Mouse (Mus musculus) embryonic facial prominence, embryonic 11.5 days (tissue): ENCODE results near the gene Zdbf2. TPM values are rescaled to one million over a fixed set of nuclear protein-coding genes. Genes with fewer than 3 reads are reported as not detected.

Source experiments
- ATAC-seq: fragments of 200-750 bp; cut with Nextera tagmentation; replicated peaks from 2 replicates; pipeline ENCODE4 v1.8.0; 2017; ENCODE audit warnings: low read depth; ENCODE audit not compliant: insufficient number of reproducible peaks, low FRiP score, low TSS enrichment
- DNase-seq: peaks from one replicate; pipeline ENCODE4 v3.0.0-alpha.2; 2015; ENCODE audit warnings: low spot score
- H3K27ac ChIP-seq: fragments of 300-500 bp; sonication (generic); replicated peaks from 2 replicates; pipeline ENCODE4 v1.5.1; 2014; ENCODE audit warnings: mild to moderate bottlenecking, low read depth, low read length, control low read depth
- H3K27me3 ChIP-seq: fragments of 300-500 bp; sonication (generic); 2 replicates; pipeline ENCODE4 v1.6.1; 2014; ENCODE audit warnings: mild to moderate bottlenecking, low read length, moderate library complexity, mixed read lengths; ENCODE audit not compliant: control insufficient read depth, insufficient read depth
- H3K36me3 ChIP-seq: fragments of 300-500 bp; sonication (generic); replicated peaks from 2 replicates; pipeline ENCODE4 v1.6.1; 2014; ENCODE audit warnings: low read depth, mild to moderate bottlenecking, low read length, moderate library complexity, mixed read lengths; ENCODE audit not compliant: control insufficient read depth, insufficient read depth
- H3K4me1 ChIP-seq: fragments of 300-500 bp; sonication (generic); 2 replicates; pipeline ENCODE4 v1.6.1; 2014; ENCODE audit warnings: low read length, mixed read lengths; ENCODE audit not compliant: control insufficient read depth, insufficient read depth
- H3K4me2 ChIP-seq: fragments of 300-500 bp; sonication (generic); 2 replicates; pipeline ENCODE4 v1.6.1; 2014; ENCODE audit warnings: low read depth, mild to moderate bottlenecking, control low read depth, low read length, moderate library complexity
- H3K4me3 ChIP-seq: fragments of 300-500 bp; sonication (generic); 2 replicates; pipeline ENCODE4 v1.5.1; 2014; ENCODE audit warnings: low read depth, low read length, control low read depth
- H3K9ac ChIP-seq: fragments of 300-500 bp; sonication (generic); replicated peaks from 2 replicates; pipeline ENCODE4 v1.6.1; 2014; ENCODE audit warnings: mild to moderate bottlenecking, control low read depth, low read length
- H3K9me3 ChIP-seq: fragments of 300-500 bp; sonication (generic); replicated peaks from 2 replicates; pipeline ENCODE4 v1.6.1; 2016; ENCODE audit warnings: mild to moderate bottlenecking, low read length, inconsistent platforms, mixed read lengths; ENCODE audit not compliant: control insufficient read depth
- WGBS: fragments of 180-500 bp; shearing (Covaris S2); extraction: QIAGEN DNeasy Blood & Tissue Kit; methylation state at CpG from one replicate; pipeline ENCODE4 v1.1.7; 2014; 5-methylcytosine and 5-hydroxymethylcytosine counted together
- polyA plus RNA-seq: library from polyadenylated mRNA; unstranded; fragments of >200 nt; fragmentation: Nextera tagmentation; extraction: Ambion mirVana; gene quantifications from 2 replicates; pipeline ENCODE4 v1.2.1, GENCODE M21; 2014

Gene Zdbf2
- polyA plus RNA-seq, 1 experiment from 2014 or later = 12.4 TPM

DNA sequence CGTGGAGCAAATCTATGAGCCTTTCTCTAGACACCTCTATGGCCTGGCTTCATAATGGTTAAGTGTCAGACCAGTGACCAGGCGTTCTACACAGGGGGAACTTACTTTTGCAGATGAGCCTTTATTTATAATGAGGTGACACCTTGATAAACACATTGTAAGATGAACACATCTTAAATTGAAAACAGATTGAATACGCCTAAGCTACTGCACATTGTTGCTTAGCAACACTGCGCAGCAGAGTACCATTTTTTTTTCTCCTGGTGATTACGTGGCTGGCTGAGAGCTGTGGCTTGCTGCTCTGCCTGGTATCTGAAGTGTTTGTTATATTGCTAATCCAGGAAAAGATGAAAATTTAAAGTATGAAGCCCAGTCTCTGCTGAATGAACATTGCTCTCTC is 17.0 kb upstream of the Zdbf2 start:
- H3K4me3 ChIP-seq = no peak overlapping the region
- DNase-seq (peak; percentile 58), ATAC-seq (no peak)
- WGBS = 14% methylated on average over 5 of the region's 5 CpGs
- H3K4me2 ChIP-seq = no peak overlapping the region
- no peaks in the 10 kb centered on the region for H3K9me3 ChIP-seq
- no peak overlapping the region for H3K9ac ChIP-seq
- H3K36me3 ChIP-seq = no peaks in the 10 kb centered on the region
- H3K4me1 ChIP-seq = no peaks in the 10 kb centered on the region
- H3K27ac ChIP-seq = no peak overlapping the region
- peaks cover 30% of the 10 kb centered on the region for H3K27me3 ChIP-seq

DNA sequence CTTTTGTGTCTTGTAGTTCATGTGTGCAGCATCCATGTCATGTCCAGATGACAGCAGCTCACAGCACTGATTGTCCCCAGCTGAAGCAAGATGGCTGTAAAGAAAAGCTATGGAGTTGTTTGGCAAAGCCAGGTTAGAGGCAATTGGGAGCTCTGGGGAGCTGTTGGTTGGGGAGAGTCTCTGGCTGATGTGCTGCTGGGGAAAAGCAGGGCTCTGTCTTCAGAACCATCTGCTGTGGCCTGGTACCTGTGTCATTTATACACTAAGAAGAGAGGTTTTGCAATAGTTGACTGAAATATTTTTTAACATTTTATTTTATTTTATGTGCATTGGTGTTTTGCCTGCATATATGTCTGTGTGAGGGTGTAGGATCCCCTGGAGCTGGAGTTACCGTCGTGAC is 14.6 kb upstream of the Zdbf2 start:
- Histone ChIP-seq H3K9ac (no peak overlapping the region), H3K4me2 (no peak overlapping the region), H3K27me3 (peaks cover 34% of the 10 kb centered on the region), H3K9me3 (no peaks in the 10 kb centered on the region), H3K27ac (no peak overlapping the region), H3K36me3 (no peaks in the 10 kb centered on the region), H3K4me1 (no peaks in the 10 kb centered on the region), H3K4me3 (no peak overlapping the region)
- ATAC-seq (no peak), DNase-seq (peak; percentile 0)
- 61% methylated on average over 2 of the region's 2 CpGs for whole genome bisulfite sequencing

DNA sequence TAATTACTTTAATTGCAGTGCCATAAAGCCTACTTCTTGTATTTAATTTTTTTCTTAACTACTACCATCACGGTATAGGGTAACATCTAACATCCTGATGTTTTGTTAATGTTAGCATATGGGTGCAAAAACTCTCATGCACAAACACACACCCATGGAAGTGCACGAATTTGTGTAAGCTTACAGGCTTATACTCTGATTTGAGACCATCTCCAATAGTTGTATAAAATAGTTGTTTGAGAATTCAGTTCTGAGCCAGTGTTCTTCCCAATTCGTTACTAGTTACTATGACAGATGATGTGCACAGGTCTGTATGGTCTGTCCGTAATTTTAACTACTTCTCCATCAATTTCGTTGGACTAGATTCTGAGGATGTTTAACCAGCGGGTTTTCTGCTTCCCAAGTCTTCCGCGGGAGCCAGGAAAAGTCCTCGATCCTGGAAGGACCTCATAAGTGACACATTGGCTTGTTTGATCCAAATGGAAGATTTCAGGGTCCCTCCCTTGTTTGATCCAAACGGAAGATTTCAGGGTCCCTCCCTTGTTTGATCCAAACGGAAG is 13.7 kb upstream of the Zdbf2 start:
- WGBS = 53% methylated on average over 11 of the region's 11 CpGs
- Histone ChIP-seq H3K27me3 (peaks cover 37% of the 10 kb centered on the region), H3K27ac (no peak overlapping the region), H3K4me2 (no peak overlapping the region), H3K4me1 (no peaks in the 10 kb centered on the region), H3K9me3 (no peaks in the 10 kb centered on the region), H3K4me3 (no peak overlapping the region), H3K9ac (no peak overlapping the region), H3K36me3 (no peaks in the 10 kb centered on the region)
- ATAC-seq = no peak
- no peak for DNase-seq

DNA sequence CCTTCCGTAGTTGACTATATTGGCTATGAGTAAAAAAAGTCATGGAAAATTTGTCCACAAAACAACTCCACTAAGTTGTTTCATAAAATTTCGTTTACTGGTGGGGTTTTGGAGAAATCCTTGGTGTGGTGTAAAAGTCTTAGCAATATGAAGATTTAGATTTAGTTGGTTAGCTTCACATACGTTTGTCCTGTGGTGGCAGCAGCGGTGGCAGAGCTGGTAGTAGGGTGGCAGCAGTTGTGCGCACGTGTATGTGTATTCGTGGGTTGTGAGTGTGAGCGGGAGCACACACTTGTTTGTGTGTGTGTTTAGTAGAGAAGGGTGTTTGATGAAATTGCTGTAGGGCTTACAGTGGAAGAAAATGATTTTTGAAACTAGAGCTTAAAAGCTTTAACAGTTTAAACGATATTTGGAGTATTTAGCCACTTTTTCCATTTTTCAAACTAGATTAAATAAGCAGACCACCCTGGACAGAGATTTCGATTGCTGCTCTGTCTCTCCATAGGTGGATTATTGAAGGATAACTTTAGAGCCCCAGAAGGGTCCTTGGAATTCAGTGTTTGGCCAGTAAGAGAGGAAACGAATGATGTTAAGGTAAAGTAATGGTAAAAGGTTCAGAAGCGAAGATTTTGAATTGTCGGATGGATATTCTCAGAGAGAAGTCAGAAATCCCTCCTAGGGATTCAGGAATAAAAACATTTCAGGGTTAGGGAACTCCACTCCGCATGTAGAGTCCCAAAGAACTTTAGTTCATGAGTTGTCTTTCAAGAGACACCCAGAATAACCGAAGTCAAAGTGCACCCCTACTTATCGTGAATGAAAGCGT is 12.9 kb upstream of the Zdbf2 start:
- Histone ChIP-seq H3K4me2 (no peak overlapping the region), H3K4me3 (no peak overlapping the region), H3K4me1 (no peaks in the 10 kb centered on the region), H3K27me3 (peaks cover 41% of the 10 kb centered on the region), H3K27ac (no peak overlapping the region), H3K9ac (no peak overlapping the region), H3K36me3 (no peaks in the 10 kb centered on the region), H3K9me3 (no peaks in the 10 kb centered on the region)
- no peak for ATAC-seq
- 46% methylated on average over 17 of the region's 17 CpGs for WGBS
- DNase-seq = no peak

DNA sequence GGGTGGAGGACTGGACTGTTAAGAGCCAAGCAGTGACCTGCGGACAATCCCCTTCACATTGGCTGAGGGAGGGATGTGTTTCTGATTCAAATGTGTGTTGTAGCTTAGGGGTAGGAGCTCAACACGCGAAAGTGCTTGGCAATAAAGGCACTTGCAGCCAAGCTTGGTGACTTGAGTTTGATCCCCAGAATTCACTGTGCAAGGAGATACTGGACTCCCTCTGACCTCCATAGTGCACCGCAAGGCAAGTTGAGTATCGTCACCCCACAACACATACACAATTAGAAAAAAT is 12.4 kb upstream of the Zdbf2 start:
- Histone ChIP-seq H3K4me2 (no peak overlapping the region), H3K27me3 (peaks cover 39% of the 10 kb centered on the region), H3K4me1 (no peaks in the 10 kb centered on the region), H3K4me3 (no peak overlapping the region), H3K9me3 (no peaks in the 10 kb centered on the region), H3K27ac (no peak overlapping the region), H3K36me3 (no peaks in the 10 kb centered on the region), H3K9ac (no peak overlapping the region)
- 47% methylated on average over 5 of the region's 5 CpGs for WGBS
- no peak for DNase-seq
- no peak for ATAC-seq

DNA sequence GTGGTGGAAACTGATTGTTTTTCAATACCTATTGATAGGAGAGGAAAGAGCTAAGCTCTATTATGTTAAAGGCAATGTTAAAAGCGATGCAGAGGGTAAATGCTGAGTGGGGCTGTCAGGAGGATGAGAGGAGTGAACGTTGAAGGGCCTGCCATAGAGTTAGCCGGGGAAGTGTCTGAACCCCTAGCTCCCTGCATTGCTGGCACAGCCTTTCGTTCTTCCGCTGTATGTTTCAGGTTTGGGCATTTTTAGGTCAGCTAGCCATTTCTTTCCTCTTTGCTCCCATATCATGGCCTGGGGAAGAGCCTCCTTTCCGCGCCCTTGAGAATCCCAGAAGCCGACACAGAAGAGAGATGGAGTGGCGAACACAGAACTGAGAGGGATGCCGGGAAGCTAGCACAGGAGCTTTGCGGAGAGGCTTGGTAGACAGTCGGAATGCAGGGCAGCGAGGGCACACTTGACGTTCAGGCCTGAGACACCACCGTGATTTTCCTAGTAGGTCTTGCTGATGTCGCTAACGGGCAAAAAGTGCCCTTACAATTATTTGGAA is 11.9 kb upstream of the Zdbf2 start:
- Histone ChIP-seq H3K4me3 (no peak overlapping the region), H3K27ac (no peak overlapping the region), H3K9me3 (no peaks in the 10 kb centered on the region), H3K27me3 (peaks cover 35% of the 10 kb centered on the region), H3K9ac (no peak overlapping the region), H3K36me3 (no peaks in the 10 kb centered on the region), H3K4me1 (no peaks in the 10 kb centered on the region), H3K4me2 (no peak overlapping the region)
- ATAC-seq = no peak
- 45% methylated on average over 17 of the region's 17 CpGs for WGBS
- DNase-seq = peak; percentile 15

DNA sequence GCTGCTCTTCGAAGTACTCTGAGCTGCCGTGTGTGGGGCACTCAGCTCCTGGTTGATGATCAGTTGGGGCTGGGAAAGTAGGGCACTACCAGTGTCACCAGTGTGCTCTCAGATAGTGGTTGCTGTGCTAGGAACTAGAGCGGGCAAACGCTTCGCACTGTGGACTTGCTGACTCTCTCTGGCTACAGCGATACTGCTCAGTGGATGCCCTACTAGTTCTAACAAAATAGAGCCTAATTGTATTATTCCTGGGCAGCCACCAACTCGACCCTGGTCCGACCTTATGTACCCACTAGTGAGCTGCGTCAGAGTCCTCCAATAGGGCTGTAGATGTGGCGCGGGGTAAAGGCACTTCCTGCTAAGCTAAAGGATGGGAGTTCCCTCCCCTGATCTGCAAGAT is 9.4 kb upstream of the Zdbf2 start:
- no peak overlapping the region for H3K4me3 ChIP-seq
- H3K27me3 ChIP-seq = peaks cover 27% of the 10 kb centered on the region
- no peak overlapping the region for H3K27ac ChIP-seq
- DNase-seq (peak; percentile 2), ATAC-seq (no peak)
- H3K9ac ChIP-seq = no peak overlapping the region
- H3K9me3 ChIP-seq = no peaks in the 10 kb centered on the region
- H3K4me1 ChIP-seq = no peaks in the 10 kb centered on the region
- no peak overlapping the region for H3K4me2 ChIP-seq
- no peaks in the 10 kb centered on the region for H3K36me3 ChIP-seq
- 37% methylated on average over 11 of the region's 11 CpGs for WGBS

DNA sequence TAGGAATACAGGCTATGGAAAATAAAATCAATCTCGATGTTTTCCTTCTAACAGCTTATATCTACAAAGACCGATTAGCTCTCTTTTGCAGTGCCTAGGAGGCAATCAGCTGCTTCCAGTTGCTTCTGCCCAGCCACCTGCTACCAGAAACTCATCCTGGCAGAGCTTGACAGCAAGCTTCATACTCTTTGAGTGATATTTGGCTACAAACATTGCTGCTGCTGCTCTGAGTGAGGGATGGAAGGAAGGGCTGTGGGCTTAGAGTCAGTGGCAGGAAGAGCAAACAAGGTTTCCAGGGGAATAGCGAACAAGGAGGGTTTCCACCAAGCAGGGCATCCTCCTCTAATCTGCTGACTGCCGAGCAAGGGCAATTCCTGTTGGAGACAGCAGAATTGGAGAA is 7.6 kb upstream of the Zdbf2 start:
- no peak for ATAC-seq
- Histone ChIP-seq H3K4me1 (no peaks in the 10 kb centered on the region), H3K9me3 (no peaks in the 10 kb centered on the region), H3K4me2 (no peak overlapping the region), H3K27me3 (peaks cover 32% of the 10 kb centered on the region), H3K36me3 (no peaks in the 10 kb centered on the region), H3K9ac (no peak overlapping the region), H3K4me3 (no peak overlapping the region), H3K27ac (no peak overlapping the region)
- no peak for DNase-seq
- 49% methylated on average over 4 of the region's 4 CpGs for WGBS
